Comparison of ENCODE assay signal across 8 mouse cellular contexts in genomic region chr17:25791843-25792527, GRCm38 (mm10). TPM values are rescaled to one million over a fixed set of nuclear protein-coding genes. Genes with fewer than 3 reads are reported as not detected.
A peak's percentile ranks its signal among the peaks of the same experiment; 100 is the strongest.
DNase-seq lines count a peak whose midpoint lies in the region; ATAC-seq lines count a peak whose summit lies in the region.

No protein-coding gene starts in this region.

- H3K4me1 ChIP-seq in hindbrain, embryonic 10.5 days (replicated peaks), result peaks cover 67% of the 10 kb centered on the region

- peak overlapping the region; percentile 95 for H3K27ac ChIP-seq in hindbrain, embryonic 10.5 days

- peaks cover 61% of the 10 kb centered on the region for H3K36me3 ChIP-seq in hindbrain, embryonic 10.5 days

- under 1% methylated on average over 45 of the region's 45 CpGs for WGBS in hindbrain, embryonic 10.5 days

- DNase-seq in MN1 (ENCODE audit: low spot score), result peak; percentile 91
- peak; percentile 85 for DNase-seq in cerebellum, adult 9-11 months
- DNase-seq in hindbrain, embryonic 10.5 days (ENCODE audit: low spot score), result peak; percentile 86
- DNase-seq in layer of hippocampus, postnatal 14 days (ENCODE audit: low spot score in 2 of 2), result peak; percentile 86 to 89
- peak; percentile 89 for DNase-seq in lung, postnatal 14 days
- DNase-seq in ovary, postnatal 36 days (ENCODE audit: low spot score), result peak; percentile 84
- peak; percentile 87 for DNase-seq in thymus, postnatal 14 days

- peak; percentile 62 for ATAC-seq in frontal cortex, adult (ENCODE audit: low TSS enrichment)

- H3K27me3 ChIP-seq in hindbrain, embryonic 10.5 days (ENCODE audit: insufficient read depth, poor library complexity, severe bottlenecking), result no peaks in the 10 kb centered on the region

- H3K9me3 ChIP-seq in hindbrain, embryonic 10.5 days, result no peaks in the 10 kb centered on the region

- H3K4me3 ChIP-seq in hindbrain, embryonic 10.5 days, result peak overlapping the region; percentile 86

RNA-seq across cellular contexts. Expression of gene Fam173a, which starts 0.7 kb away (rescaled TPM):
- polyA plus RNA-seq in hindbrain, embryonic 10.5 days (2016; fragmentation: Nextera tagmentation; extraction: Ambion mirVana), result 68.1 and 76.0 TPM in 2 replicates
- 10 to 100 TPM; 80.2 to 80.3 TPM for total RNA-seq in layer of hippocampus, postnatal 14 days (2021)

RNA-seq across cellular contexts. Expression of gene AC134908.4, which starts 3.5 kb away (rescaled TPM):
- 3.4 and 4.5 TPM in 2 replicates for polyA plus RNA-seq in hindbrain, embryonic 10.5 days (2016; fragmentation: Nextera tagmentation; extraction: Ambion mirVana)
- total RNA-seq in layer of hippocampus, postnatal 14 days (2021), result not detected

RNA-seq across cellular contexts. Expression of gene Metrn, which starts 5.0 kb away (rescaled TPM):
- 174 and 193 TPM in 2 replicates for polyA plus RNA-seq in hindbrain, embryonic 10.5 days (2016; fragmentation: Nextera tagmentation; extraction: Ambion mirVana)
- total RNA-seq in layer of hippocampus, postnatal 14 days (2021), result 10 to 100 TPM; 82.0 to 86.9 TPM

RNA-seq across cellular contexts. Expression of gene Ccdc78, which starts 5.6 kb away (rescaled TPM):
- 0.95 and 1.2 TPM in 2 replicates for polyA plus RNA-seq in hindbrain, embryonic 10.5 days (2016; fragmentation: Nextera tagmentation; extraction: Ambion mirVana)
- under 1 TPM in 1 of 2 experiments, not detected in 1; 0.30 TPM for total RNA-seq in layer of hippocampus, postnatal 14 days (2021)

RNA-seq across cellular contexts. Expression of gene Haghl, which starts 6.5 kb away (rescaled TPM):
- polyA plus RNA-seq in hindbrain, embryonic 10.5 days (2016; fragmentation: Nextera tagmentation; extraction: Ambion mirVana), result 68.1 and 88.5 TPM in 2 replicates
- 100 to 1,000 TPM; 125 to 128 TPM for total RNA-seq in layer of hippocampus, postnatal 14 days (2021)

Comparison
In these comparisons a context has a peak if more than half of its experiments do, and no peak if none do; other contexts are left out.
1. Peak in every context shown above with its lines: DNase-seq, ATAC-seq, H3K4me3 ChIP-seq and H3K27ac ChIP-seq.